Mouse (Mus musculus): ENCODE data around the gene Loxl4. TPM values are rescaled to one million over a fixed set of nuclear protein-coding genes. Genes with fewer than 3 reads are reported as not detected.

Gene Loxl4
- total and polyA plus RNA-seq, 3 experiments, result not detected

GRCm38 (mm10) chr19:42602576-42602975 lies 10.0 kb downstream of the Loxl4 start:
- H3K9me3 ChIP-seq (replicated peaks), result no peaks in the 10 kb centered on the region
- H3K27me3 ChIP-seq (ENCODE audit: insufficient read depth, low read length), result peaks cover 41% of the 10 kb centered on the region
- no peak overlapping the region for H3K4me3 ChIP-seq (ENCODE audit: low read depth, low read length)
- H3K36me3 ChIP-seq (replicated peaks), result peaks cover 3% of the 10 kb centered on the region
- no peak for TF ChIP-seq TAL1 (conservative IDR thresholded peaks at IDR 0.05; ENCODE audit: low read depth, low read length)
- TF ChIP-seq GATA1 (IDR thresholded peaks at IDR 0.05; ENCODE audit: borderline replicate concordance, low read length), result no peak
- no peak for TF ChIP-seq CTCF (IDR thresholded peaks at IDR 0.05; ENCODE audit: low read depth, low read length)
- no peak for TF ChIP-seq POLR2AphosphoS5 (IDR thresholded peaks at IDR 0.05; ENCODE audit: insufficient replicate concordance, low read depth, low read length)
- TF ChIP-seq GATA2 (IDR thresholded peaks at IDR 0.05; ENCODE audit: borderline replicate concordance, low read depth, low read length), result no peak
- DNase-seq (ENCODE audit: low spot score), result no peak
- H3K4me1 ChIP-seq (ENCODE audit: insufficient read depth, low read depth, low read length), result peaks cover 2% of the 10 kb centered on the region; the same call in 1 of the 2 replicates
- no peak for ATAC-seq (ENCODE audit: extremely low read depth, insufficient number of reproducible peaks, low FRiP score, poor library complexity, severe bottlenecking)

GRCm38 (mm10) chr19:42602041-42602440 lies 10.6 kb downstream of the Loxl4 start:
- no peaks in the 10 kb centered on the region for H3K9me3 ChIP-seq (replicated peaks)
- DNase-seq (ENCODE audit: low spot score) (no peak), ATAC-seq (ENCODE audit: extremely low read depth, insufficient number of reproducible peaks, low FRiP score, poor library complexity, severe bottlenecking) (no peak)
- H3K4me1 ChIP-seq (ENCODE audit: insufficient read depth, low read depth, low read length), result peaks cover 2% of the 10 kb centered on the region; the same call in 1 of the 2 replicates
- H3K4me3 ChIP-seq (ENCODE audit: low read depth, low read length), result no peak overlapping the region
- H3K36me3 ChIP-seq (replicated peaks), result peaks cover 7% of the 10 kb centered on the region
- peaks cover 37% of the 10 kb centered on the region for H3K27me3 ChIP-seq (ENCODE audit: insufficient read depth, low read length)
- TF ChIP-seq POLR2AphosphoS5 (IDR thresholded peaks at IDR 0.05; ENCODE audit: insufficient replicate concordance, low read depth, low read length), result no peak
- TF ChIP-seq GATA2 (IDR thresholded peaks at IDR 0.05; ENCODE audit: borderline replicate concordance, low read depth, low read length), result no peak
- no peak for TF ChIP-seq CTCF (IDR thresholded peaks at IDR 0.05; ENCODE audit: low read depth, low read length)
- no peak for TF ChIP-seq TAL1 (conservative IDR thresholded peaks at IDR 0.05; ENCODE audit: low read depth, low read length)
- TF ChIP-seq GATA1 (IDR thresholded peaks at IDR 0.05; ENCODE audit: borderline replicate concordance, low read length), result no peak

GRCm38 (mm10) chr19:42601445-42601844 lies 11.2 kb downstream of the Loxl4 start:
- no peak for TF ChIP-seq CTCF (IDR thresholded peaks at IDR 0.05; ENCODE audit: low read depth, low read length)
- TF ChIP-seq POLR2AphosphoS5 (IDR thresholded peaks at IDR 0.05; ENCODE audit: insufficient replicate concordance, low read depth, low read length), result no peak
- no peak for TF ChIP-seq TAL1 (conservative IDR thresholded peaks at IDR 0.05; ENCODE audit: low read depth, low read length)
- TF ChIP-seq GATA1 (IDR thresholded peaks at IDR 0.05; ENCODE audit: borderline replicate concordance, low read length), result no peak
- TF ChIP-seq GATA2 (IDR thresholded peaks at IDR 0.05; ENCODE audit: borderline replicate concordance, low read depth, low read length), result no peak
- H3K4me3 ChIP-seq (ENCODE audit: low read depth, low read length), result no peak overlapping the region
- peaks cover 8% of the 10 kb centered on the region for H3K36me3 ChIP-seq (replicated peaks)
- no peak for DNase-seq (ENCODE audit: low spot score)
- H3K9me3 ChIP-seq (replicated peaks), result no peaks in the 10 kb centered on the region
- no peak for ATAC-seq (ENCODE audit: extremely low read depth, insufficient number of reproducible peaks, low FRiP score, poor library complexity, severe bottlenecking)
- H3K4me1 ChIP-seq (ENCODE audit: insufficient read depth, low read depth, low read length), result peaks cover 2% of the 10 kb centered on the region; the same call in 1 of the 2 replicates
- peaks cover 33% of the 10 kb centered on the region for H3K27me3 ChIP-seq (ENCODE audit: insufficient read depth, low read length)

- TF ChIP-seq CTCF (IDR thresholded peaks at IDR 0.05; ENCODE audit: low read depth, low read length) (no peak), GATA2 (IDR thresholded peaks at IDR 0.05; ENCODE audit: borderline replicate concordance, low read depth, low read length) (no peak), GATA1 (IDR thresholded peaks at IDR 0.05; ENCODE audit: borderline replicate concordance, low read length) (no peak), TAL1 (conservative IDR thresholded peaks at IDR 0.05; ENCODE audit: low read depth, low read length) (no peak), POLR2AphosphoS5 (IDR thresholded peaks at IDR 0.05; ENCODE audit: insufficient replicate concordance, low read depth, low read length) (no peak)
- DNase-seq (ENCODE audit: low spot score) (no peak), ATAC-seq (ENCODE audit: extremely low read depth, insufficient number of reproducible peaks, low FRiP score, poor library complexity, severe bottlenecking) (no peak)
- Histone ChIP-seq H3K4me1 (ENCODE audit: insufficient read depth, low read depth, low read length) (peaks cover 2% of the 10 kb centered on the region; the same call in 1 of the 2 replicates), H3K4me3 (ENCODE audit: low read depth, low read length) (no peak overlapping the region), H3K27me3 (ENCODE audit: insufficient read depth, low read length) (peaks cover 30% of the 10 kb centered on the region), H3K9me3 (replicated peaks) (no peaks in the 10 kb centered on the region), H3K36me3 (replicated peaks) (peaks cover 15% of the 10 kb centered on the region)
These were observed 12.0 kb downstream of the Loxl4 start for GRCm38 (mm10) chr19:42600591-42600990.

GRCm38 (mm10) chr19:42599891-42600290 lies 12.7 kb downstream of the Loxl4 start:
- ATAC-seq (ENCODE audit: extremely low read depth, insufficient number of reproducible peaks, low FRiP score, poor library complexity, severe bottlenecking) (no peak), DNase-seq (ENCODE audit: low spot score) (no peak)
- peaks cover 2% of the 10 kb centered on the region; the same call in 1 of the 2 replicates for H3K4me1 ChIP-seq (ENCODE audit: insufficient read depth, low read depth, low read length)
- TF ChIP-seq POLR2AphosphoS5 (IDR thresholded peaks at IDR 0.05; ENCODE audit: insufficient replicate concordance, low read depth, low read length) (no peak), GATA2 (IDR thresholded peaks at IDR 0.05; ENCODE audit: borderline replicate concordance, low read depth, low read length) (no peak), CTCF (IDR thresholded peaks at IDR 0.05; ENCODE audit: low read depth, low read length) (no peak), TAL1 (conservative IDR thresholded peaks at IDR 0.05; ENCODE audit: low read depth, low read length) (no peak), GATA1 (IDR thresholded peaks at IDR 0.05; ENCODE audit: borderline replicate concordance, low read length) (no peak)
- H3K4me3 ChIP-seq (ENCODE audit: low read depth, low read length), result no peak overlapping the region
- no peaks in the 10 kb centered on the region for H3K9me3 ChIP-seq (replicated peaks)
- H3K36me3 ChIP-seq (replicated peaks), result peaks cover 22% of the 10 kb centered on the region
- peaks cover 26% of the 10 kb centered on the region for H3K27me3 ChIP-seq (ENCODE audit: insufficient read depth, low read length)

GRCm38 (mm10) chr19:42597896-42598295 lies 14.7 kb downstream of the Loxl4 start:
- H3K27me3 ChIP-seq (ENCODE audit: insufficient read depth, low read length), result peaks cover 11% of the 10 kb centered on the region; the same call in 1 of the 2 replicates
- H3K4me3 ChIP-seq (ENCODE audit: low read depth, low read length), result no peak overlapping the region
- peaks cover 42% of the 10 kb centered on the region for H3K36me3 ChIP-seq (replicated peaks)
- no peak for ATAC-seq (ENCODE audit: extremely low read depth, insufficient number of reproducible peaks, low FRiP score, poor library complexity, severe bottlenecking)
- H3K4me1 ChIP-seq (ENCODE audit: insufficient read depth, low read depth, low read length), result peaks cover 2% of the 10 kb centered on the region; the same call in 1 of the 2 replicates
- TF ChIP-seq GATA1 (IDR thresholded peaks at IDR 0.05; ENCODE audit: borderline replicate concordance, low read length), result no peak
- TF ChIP-seq GATA2 (IDR thresholded peaks at IDR 0.05; ENCODE audit: borderline replicate concordance, low read depth, low read length), result no peak
- no peak for TF ChIP-seq CTCF (IDR thresholded peaks at IDR 0.05; ENCODE audit: low read depth, low read length)
- no peak for TF ChIP-seq POLR2AphosphoS5 (IDR thresholded peaks at IDR 0.05; ENCODE audit: insufficient replicate concordance, low read depth, low read length)
- no peak for TF ChIP-seq TAL1 (conservative IDR thresholded peaks at IDR 0.05; ENCODE audit: low read depth, low read length)
- no peak for DNase-seq (ENCODE audit: low spot score)
- no peaks in the 10 kb centered on the region for H3K9me3 ChIP-seq (replicated peaks)

Measured in G1E (cell line).